Mouse (Mus musculus) bone marrow, adult 2 months (tissue): Measurements from ENCODE around the gene Eif5.

Experiments
- CTCF ChIP-seq: fragments of 200-500 bp; IDR thresholded peaks from 2 replicates; pipeline ENCODE4 v1.5.1; 2011; ENCODE audit warnings: low read length, control low read depth; ENCODE audit not compliant: control insufficient read depth, insufficient read depth
- POLR2A ChIP-seq: fragments of 200-500 bp; IDR thresholded peaks from 2 replicates; pipeline ENCODE4 v1.6.1; 2011; ENCODE audit warnings: low read depth, mild to moderate bottlenecking, control low read depth, low read length, borderline replicate concordance; ENCODE audit not compliant: control insufficient read depth

- TF ChIP-seq POLR2A (no peak), CTCF (no peak)
Measured at GRCm38 (mm10) chr12:111503063-111503567, 34.7 kb upstream of the Eif5 start.
